Mouse (Mus musculus) cerebellum, adult 9-11 months (tissue): ENCODE measurements at regions not wholly inside any gene's neighbourhood (a gene's known extent, or its start where the extent isn't known, plus 50 kb on each side); places are given as distances from the start of the nearest gene placed in this dataset.
A peak's percentile ranks its signal among the peaks of the same experiment; 100 is the strongest.

Experiments used
- DNase-seq: peaks from one replicate; pipeline ENCODE4 v3.0.0; 2022

GRCm38 (mm10) chr2:103143985-103144384 lies 70.5 kb downstream of the Apip start:
- DNase-seq, result no peak

- DNase-seq, result no peak
These were observed 70.9 kb downstream of the Apip start for GRCm38 (mm10) chr2:103144420-103144819.

GRCm38 (mm10) chr2:103145058-103145457 lies 71.6 kb downstream of the Apip start:
- no peak for DNase-seq

- DNase-seq, result no peak
These were observed 72.7 kb downstream of the Apip start for GRCm38 (mm10) chr2:103146132-103146531.

GRCm38 (mm10) chr2:103153261-103153660 lies 79.8 kb downstream of the Apip start:
- no peak for DNase-seq

GRCm38 (mm10) chr2:103167741-103168140 lies 94.3 kb downstream of the Apip start:
- no peak for DNase-seq

- DNase-seq, result no peak
These were observed 94.8 kb downstream of the Apip start for GRCm38 (mm10) chr2:103168266-103168665.

GRCm38 (mm10) chr2:103177361-103177760 lies 103.9 kb downstream of the Apip start:
- no peak for DNase-seq

GRCm38 (mm10) chr2:103180298-103180927 lies 106.9 kb downstream of the Apip start:
- DNase-seq, result no peak

- no peak for DNase-seq
These were observed 113.3 kb downstream of the Apip start for GRCm38 (mm10) chr2:103186751-103187260.

- no peak for DNase-seq
These were observed 110.5 kb downstream of the Ehf start for GRCm38 (mm10) chr2:103192591-103192990.

GRCm38 (mm10) chr2:103200313-103200712 lies 102.8 kb downstream of the Ehf start:
- DNase-seq, result no peak

GRCm38 (mm10) chr2:103205046-103205445 lies 98.0 kb downstream of the Ehf start:
- no peak for DNase-seq

- DNase-seq, result peak; percentile 16
These were observed 94.7 kb downstream of the Ehf start for GRCm38 (mm10) chr2:103208370-103208769.

GRCm38 (mm10) chr2:103209056-103209455 lies 94.0 kb downstream of the Ehf start:
- DNase-seq, result no peak

- DNase-seq, result no peak
These were observed 93.5 kb downstream of the Ehf start for GRCm38 (mm10) chr2:103209512-103209981.

- DNase-seq, result no peak
These were observed 91.9 kb downstream of the Ehf start for GRCm38 (mm10) chr2:103211179-103211578.
